Mouse (Mus musculus) adrenal gland, postnatal 25 days (tissue): ENCODE results near the gene Akap8l. TPM values are rescaled to one million over a fixed set of nuclear protein-coding genes. Genes with fewer than 3 reads are reported as not detected.

Source experiments
- DNase-seq: peaks from one replicate; pipeline ENCODE4 v3.0.0; 2021; ENCODE audit warnings: mixed read lengths
- total RNA-seq: library from RNA; stranded (reverse); gene quantifications from 2 replicates; pipeline ENCODE4 v1.2.3, GENCODE M21; 2021

Gene Akap8l
- total RNA-seq, 1 experiment from 2014 or later, result 192 TPM

GRCm38 (mm10) chr17:32319950-32320349, 30.5 kb downstream of the Akap8l start:
- no peak for DNase-seq

- DNase-seq, result no peak
Measured at GRCm38 (mm10) chr17:32317708-32318107, 32.7 kb downstream of the Akap8l start.

GRCm38 (mm10) chr17:32317032-32317431, 33.4 kb downstream of the Akap8l start:
- no peak for DNase-seq

GRCm38 (mm10) chr17:32315560-32315959, 34.8 kb downstream of the Akap8l start:
- no peak for DNase-seq

- DNase-seq, result no peak
Measured at GRCm38 (mm10) chr17:32313892-32314291, 36.5 kb downstream of the Akap8l start.

- DNase-seq, result no peak
Measured at GRCm38 (mm10) chr17:32312801-32313200, 37.6 kb downstream of the Akap8l start.

- DNase-seq, result no peak
Measured at GRCm38 (mm10) chr17:32307963-32308362, 42.4 kb downstream of the Akap8l start.

GRCm38 (mm10) chr17:32298125-32298524, 52.3 kb downstream of the Akap8l start:
- DNase-seq, result no peak

- no peak for DNase-seq
Measured at GRCm38 (mm10) chr17:32295901-32296300, 54.5 kb downstream of the Akap8l start.

GRCm38 (mm10) chr17:32295160-32295559, 55.2 kb downstream of the Akap8l start:
- DNase-seq, result no peak

- no peak for DNase-seq
Measured at GRCm38 (mm10) chr17:32285138-32285670, 65.2 kb downstream of the Akap8l start.

GRCm38 (mm10) chr17:32284262-32285137, 65.9 kb downstream of the Akap8l start, which contains the start of gene Brd4:
Brd4 (minus strand) TSS chr17:32284722.
- peak; percentile 90 for DNase-seq

- DNase-seq, result peak; percentile 66
Measured at GRCm38 (mm10) chr17:32283771-32284221, 66.6 kb downstream of the Akap8l start.

GRCm38 (mm10) chr17:32283341-32283740, 67.1 kb downstream of the Akap8l start:
- DNase-seq, result peak; percentile 61

- DNase-seq, result no peak
Measured at GRCm38 (mm10) chr17:32281611-32282310, 68.6 kb downstream of the Akap8l start.

- no peak for DNase-seq
Measured at GRCm38 (mm10) chr17:32281126-32281525, 69.3 kb downstream of the Akap8l start.

- no peak for DNase-seq
Measured at GRCm38 (mm10) chr17:32280575-32280974, 69.8 kb downstream of the Akap8l start.

GRCm38 (mm10) chr17:32277201-32277600, 73.2 kb downstream of the Akap8l start:
- no peak for DNase-seq

GRCm38 (mm10) chr17:32275568-32275967, 74.8 kb downstream of the Akap8l start:
- DNase-seq, result no peak
